Mouse (Mus musculus): Measurements from ENCODE around the gene Zfp704. TPM values are rescaled to one million over a fixed set of nuclear protein-coding genes. Genes with fewer than 3 reads are reported as not detected.

Gene Zfp704
- polyA plus RNA-seq, 1 experiment from 2014 or later, result 19.2 TPM

GRCm38 (mm10) chr3:9541561-9541960, 68.3 kb downstream of the Zfp704 start:
- no peak overlapping the region for H3K9ac ChIP-seq (replicated peaks; ENCODE audit: low read depth, low read length)
- H3K4me3 ChIP-seq (ENCODE audit: low read depth, low read length), result no peak overlapping the region
- H3K4me1 ChIP-seq (ENCODE audit: control insufficient read depth, insufficient read depth, low read length), result peaks cover 5% of the 10 kb centered on the region; the same call in 1 of the 2 replicates
- no peaks in the 10 kb centered on the region for H3K27me3 ChIP-seq (ENCODE audit: control insufficient read depth, insufficient read depth, low read length)
- ATAC-seq (ENCODE audit: low read depth), result no peak
- no peaks in the 10 kb centered on the region for H3K36me3 ChIP-seq (ENCODE audit: control insufficient read depth, insufficient read depth, low read length)
- no peak overlapping the region for H3K27ac ChIP-seq (ENCODE audit: low read depth, low read length)
- WGBS, result 92% methylated on average over 14 of the region's 14 CpGs
- H3K4me2 ChIP-seq (ENCODE audit: low read depth, low read length), result no peak overlapping the region
- no peaks in the 10 kb centered on the region for H3K9me3 ChIP-seq (ENCODE audit: control insufficient read depth, low read length)

DNA sequence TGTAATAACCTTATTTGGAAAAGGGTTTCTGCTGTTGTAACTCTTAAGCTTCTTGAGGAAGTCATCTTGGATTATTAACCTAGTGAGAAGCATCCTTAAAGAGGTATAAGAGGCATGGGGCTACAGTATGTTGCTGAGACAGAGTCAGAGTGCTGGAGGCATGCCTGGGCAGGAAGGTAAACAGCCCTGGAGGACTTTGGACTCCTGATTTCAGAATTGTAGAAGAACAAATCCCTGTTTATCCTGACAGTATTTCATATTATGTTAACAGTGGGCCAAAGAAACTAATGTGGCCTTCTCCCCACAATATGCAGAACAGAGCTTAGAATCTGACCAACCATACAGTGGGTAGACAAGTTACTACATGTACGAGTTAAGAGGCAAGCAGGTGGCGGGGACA, 71.4 kb downstream of the Zfp704 start:
- no peaks in the 10 kb centered on the region for H3K9me3 ChIP-seq (ENCODE audit: control insufficient read depth, low read length)
- H3K4me2 ChIP-seq (ENCODE audit: low read depth, low read length), result no peak overlapping the region
- ATAC-seq (ENCODE audit: low read depth), result no peak
- H3K27me3 ChIP-seq (ENCODE audit: control insufficient read depth, insufficient read depth, low read length), result no peaks in the 10 kb centered on the region
- 94% methylated on average over 2 of the region's 2 CpGs for WGBS
- H3K4me3 ChIP-seq (ENCODE audit: low read depth, low read length), result no peak overlapping the region
- no peaks in the 10 kb centered on the region for H3K36me3 ChIP-seq (ENCODE audit: control insufficient read depth, insufficient read depth, low read length)
- H3K9ac ChIP-seq (replicated peaks; ENCODE audit: low read depth, low read length), result no peak overlapping the region
- no peak overlapping the region for H3K27ac ChIP-seq (ENCODE audit: low read depth, low read length)
- no peaks in the 10 kb centered on the region for H3K4me1 ChIP-seq (ENCODE audit: control insufficient read depth, insufficient read depth, low read length)

DNA sequence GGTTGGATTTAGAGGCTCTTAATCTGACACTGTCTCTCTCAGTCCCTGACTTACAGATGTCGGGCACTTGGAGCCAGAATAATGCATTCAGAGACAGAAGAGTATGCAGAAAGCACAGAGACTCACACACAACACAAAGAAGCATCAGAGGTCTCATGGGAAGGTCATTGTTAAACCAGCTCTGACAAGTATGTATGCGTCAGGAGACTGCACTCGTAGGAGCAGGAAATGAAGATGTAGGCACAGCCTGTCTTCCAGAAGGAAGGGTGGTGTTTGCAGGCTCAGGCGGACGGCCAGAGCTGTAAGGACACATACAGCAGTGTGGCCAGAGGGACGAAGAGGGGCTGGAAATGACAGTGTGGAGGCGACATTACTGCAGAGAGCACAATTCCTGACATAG, 72.0 kb downstream of the Zfp704 start:
- H3K9me3 ChIP-seq (ENCODE audit: control insufficient read depth, low read length), result no peaks in the 10 kb centered on the region
- no peak for ATAC-seq (ENCODE audit: low read depth)
- WGBS, result 78% methylated on average over 7 of the region's 7 CpGs

GRCm38 (mm10) chr3:9530097-9530780, 79.6 kb downstream of the Zfp704 start:
- Histone ChIP-seq H3K4me3 (ENCODE audit: low read depth, low read length) (no peak overlapping the region), H3K36me3 (ENCODE audit: control insufficient read depth, insufficient read depth, low read length) (no peaks in the 10 kb centered on the region), H3K27ac (ENCODE audit: low read depth, low read length) (no peak overlapping the region), H3K4me1 (ENCODE audit: control insufficient read depth, insufficient read depth, low read length) (no peaks in the 10 kb centered on the region), H3K9ac (replicated peaks; ENCODE audit: low read depth, low read length) (no peak overlapping the region), H3K9me3 (ENCODE audit: control insufficient read depth, low read length) (no peaks in the 10 kb centered on the region), H3K27me3 (ENCODE audit: control insufficient read depth, insufficient read depth, low read length) (no peaks in the 10 kb centered on the region), H3K4me2 (ENCODE audit: low read depth, low read length) (no peak overlapping the region)
- WGBS, result 58% methylated on average over 9 of the region's 9 CpGs
- ATAC-seq (ENCODE audit: low read depth), result peak; percentile 41; the same call in 1 of the 2 replicates

More for the DNA sequence above, 72.0 kb downstream of the Zfp704 start:
- Histone ChIP-seq H3K4me3 (ENCODE audit: low read depth, low read length) (no peak overlapping the region), H3K9ac (replicated peaks; ENCODE audit: low read depth, low read length) (no peak overlapping the region), H3K27me3 (ENCODE audit: control insufficient read depth, insufficient read depth, low read length) (no peaks in the 10 kb centered on the region), H3K36me3 (ENCODE audit: control insufficient read depth, insufficient read depth, low read length) (no peaks in the 10 kb centered on the region), H3K4me1 (ENCODE audit: control insufficient read depth, insufficient read depth, low read length) (no peaks in the 10 kb centered on the region), H3K4me2 (ENCODE audit: low read depth, low read length) (no peak overlapping the region), H3K27ac (ENCODE audit: low read depth, low read length) (no peak overlapping the region)

- H3K27me3 ChIP-seq (ENCODE audit: control insufficient read depth, insufficient read depth, low read length), result no peaks in the 10 kb centered on the region
- no peak overlapping the region for H3K4me3 ChIP-seq (ENCODE audit: low read depth, low read length)
- ATAC-seq (ENCODE audit: low read depth), result no peak
- no peaks in the 10 kb centered on the region for H3K9me3 ChIP-seq (ENCODE audit: control insufficient read depth, low read length)
- H3K4me1 ChIP-seq (ENCODE audit: control insufficient read depth, insufficient read depth, low read length), result peaks cover 27% of the 10 kb centered on the region
- no peak overlapping the region for H3K27ac ChIP-seq (ENCODE audit: low read depth, low read length)
- H3K9ac ChIP-seq (replicated peaks; ENCODE audit: low read depth, low read length), result no peak overlapping the region
- WGBS, result 66% methylated on average over 5 of the region's 5 CpGs
- H3K36me3 ChIP-seq (ENCODE audit: control insufficient read depth, insufficient read depth, low read length), result no peaks in the 10 kb centered on the region
- no peak overlapping the region for H3K4me2 ChIP-seq (ENCODE audit: low read depth, low read length)
Measured at GRCm38 (mm10) chr3:9524429-9524828, 85.5 kb downstream of the Zfp704 start.

GRCm38 (mm10) chr3:9523081-9523932, 86.6 kb downstream of the Zfp704 start:
- Histone ChIP-seq H3K9ac (replicated peaks; ENCODE audit: low read depth, low read length) (no peak overlapping the region), H3K4me2 (ENCODE audit: low read depth, low read length) (no peak overlapping the region), H3K36me3 (ENCODE audit: control insufficient read depth, insufficient read depth, low read length) (no peaks in the 10 kb centered on the region), H3K27me3 (ENCODE audit: control insufficient read depth, insufficient read depth, low read length) (no peaks in the 10 kb centered on the region), H3K4me1 (ENCODE audit: control insufficient read depth, insufficient read depth, low read length) (peaks cover 29% of the 10 kb centered on the region), H3K4me3 (ENCODE audit: low read depth, low read length) (no peak overlapping the region), H3K9me3 (ENCODE audit: control insufficient read depth, low read length) (no peaks in the 10 kb centered on the region), H3K27ac (ENCODE audit: low read depth, low read length) (0 out of 2 replicates have a peak overlapping the region, but pooled peaks have one; percentile 7)
- WGBS, result 48% methylated on average over 18 of the region's 18 CpGs
- no peak for ATAC-seq (ENCODE audit: low read depth)

- Histone ChIP-seq H3K9ac (replicated peaks; ENCODE audit: low read depth, low read length) (no peak overlapping the region), H3K36me3 (ENCODE audit: control insufficient read depth, insufficient read depth, low read length) (no peaks in the 10 kb centered on the region), H3K9me3 (ENCODE audit: control insufficient read depth, low read length) (no peaks in the 10 kb centered on the region), H3K27me3 (ENCODE audit: control insufficient read depth, insufficient read depth, low read length) (no peaks in the 10 kb centered on the region), H3K27ac (ENCODE audit: low read depth, low read length) (no peak overlapping the region), H3K4me3 (ENCODE audit: low read depth, low read length) (no peak overlapping the region), H3K4me1 (ENCODE audit: control insufficient read depth, insufficient read depth, low read length) (peaks cover 29% of the 10 kb centered on the region), H3K4me2 (ENCODE audit: low read depth, low read length) (no peak overlapping the region)
- no peak for ATAC-seq (ENCODE audit: low read depth)
- WGBS, result 38% methylated on average over 6 of the region's 6 CpGs
Measured at GRCm38 (mm10) chr3:9522009-9522408, 87.9 kb downstream of the Zfp704 start.

DNA sequence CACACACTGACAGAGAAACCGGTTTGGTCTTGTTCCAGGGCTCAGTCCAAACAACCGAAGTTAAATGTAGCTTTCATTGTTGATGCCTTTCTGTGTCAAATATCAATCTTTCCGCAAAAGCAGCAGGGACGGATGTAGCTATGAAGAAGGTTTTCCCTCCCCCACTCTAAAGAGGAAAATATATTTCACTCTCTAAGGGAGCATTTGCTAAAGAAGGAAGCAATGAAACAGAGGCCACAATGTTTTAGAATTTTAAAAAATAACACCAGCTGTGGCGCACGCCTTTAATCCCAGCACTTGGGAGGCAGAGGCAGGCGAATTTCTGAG, 89.2 kb downstream of the Zfp704 start:
- Histone ChIP-seq H3K4me3 (ENCODE audit: low read depth, low read length) (no peak overlapping the region), H3K27ac (ENCODE audit: low read depth, low read length) (peak overlapping the region; percentile 70), H3K4me2 (ENCODE audit: low read depth, low read length) (no peak overlapping the region), H3K4me1 (ENCODE audit: control insufficient read depth, insufficient read depth, low read length) (peaks cover 29% of the 10 kb centered on the region), H3K9ac (replicated peaks; ENCODE audit: low read depth, low read length) (no peak overlapping the region; the same call in 1 of the 2 replicates), H3K27me3 (ENCODE audit: control insufficient read depth, insufficient read depth, low read length) (no peaks in the 10 kb centered on the region), H3K36me3 (ENCODE audit: control insufficient read depth, insufficient read depth, low read length) (no peaks in the 10 kb centered on the region), H3K9me3 (ENCODE audit: control insufficient read depth, low read length) (no peaks in the 10 kb centered on the region)
- 30% methylated on average over 7 of the region's 7 CpGs for WGBS
- ATAC-seq (ENCODE audit: low read depth), result no peak

Data from neural tube, embryonic 14.5 days (tissue).